Mouse (Mus musculus) MEL (cell line): Measurements from ENCODE around the gene Mospd3. TPM values are rescaled to one million over a fixed set of nuclear protein-coding genes. Genes with fewer than 3 reads are reported as not detected.

Source experiments
- DNase-seq: peaks from one replicate; pipeline ENCODE4 v3.0.0; 2011; ENCODE audit warnings: low read depth, low spot score
- H3K27ac ChIP-seq: 2 replicates; pipeline ENCODE4 v1.5.1; 2012; ENCODE audit warnings: low read depth, mild to moderate bottlenecking, control low read depth, low read length, moderate library complexity; ENCODE audit not compliant: control insufficient read depth
- H3K27me3 ChIP-seq, 2 experiments: fragments of 150-350 bp in 1 of 2; sonication (generic) in 1 of 2; 2 replicates each; pipeline ENCODE4 v1.6.1; 2012; ENCODE audit warnings: low read length in 2 of 2, mild to moderate bottlenecking in 2 of 2, improper control_type of control experiment in 1 of 2, moderate library complexity in 1 of 2; ENCODE audit not compliant: insufficient read depth in 2 of 2, control insufficient read depth in 1 of 2
- H3K36me3 ChIP-seq, 2 experiments: 2 replicates each; pipeline ENCODE4 v1.6.1; 2012 to 2014; ENCODE audit warnings: low read length in 2 of 2, improper control_type of control experiment in 1 of 2, inconsistent platforms in 1 of 2, mild to moderate bottlenecking in 1 of 2; ENCODE audit not compliant: insufficient read depth in 2 of 2, control insufficient read depth in 1 of 2
- H3K4me1 ChIP-seq, 2 experiments: fragments of 150-350 bp in 1 of 2; sonication (generic) in 1 of 2; 2 replicates each; pipeline ENCODE4 v1.6.1; 2012; ENCODE audit warnings: low read length in 2 of 2, improper control_type of control experiment in 1 of 2, mild to moderate bottlenecking in 1 of 2; ENCODE audit not compliant: insufficient read depth in 2 of 2, control insufficient read depth in 1 of 2
- H3K4me3 ChIP-seq, 2 experiments: fragments of 150-350 bp in 1 of 2; sonication (generic) in 1 of 2; 2 replicates each; pipeline ENCODE4 v1.5.1; 2012; ENCODE audit warnings: low read depth in 2 of 2, low read length in 2 of 2, mild to moderate bottlenecking in 2 of 2, moderate library complexity in 2 of 2, control low read depth in 1 of 2, improper control_type of control experiment in 1 of 2; ENCODE audit not compliant: control insufficient read depth in 1 of 2, insufficient read depth in 1 of 2
- H3K79me2 ChIP-seq: 2 replicates; pipeline ENCODE4 v1.6.1; 2012; ENCODE audit warnings: mild to moderate bottlenecking, low read length, moderate library complexity; ENCODE audit not compliant: control insufficient read depth, poor library complexity, insufficient read depth
- H3K9ac ChIP-seq: 2 replicates; pipeline ENCODE4 v1.6.1; 2012; ENCODE audit warnings: low read depth, mild to moderate bottlenecking, control low read depth, low read length, moderate library complexity; ENCODE audit not compliant: control insufficient read depth, poor library complexity, severe bottlenecking
- H3K9me3 ChIP-seq: fragments of 150-350 bp; sonication (generic); replicated peaks from 2 replicates; pipeline ENCODE4 v1.6.1; 2012; ENCODE audit warnings: mild to moderate bottlenecking, low read length, improper control_type of control experiment, moderate library complexity; ENCODE audit not compliant: insufficient read depth
- BHLHE40 ChIP-seq: IDR thresholded peaks from 2 replicates; pipeline ENCODE4 v1.6.1; 2012; ENCODE audit warnings: low read depth, mild to moderate bottlenecking, inconsistent platforms, low read length, improper control_type of control experiment, borderline replicate concordance
- CHD1 ChIP-seq: IDR thresholded peaks from 2 replicates; pipeline ENCODE4 v1.6.1; 2012; ENCODE audit warnings: low read depth, mild to moderate bottlenecking, inconsistent platforms, low read length, improper control_type of control experiment
- ETS1 ChIP-seq: IDR thresholded peaks from 2 replicates; pipeline ENCODE4 v1.6.1; 2012; ENCODE audit warnings: low read depth, mild to moderate bottlenecking, inconsistent platforms, low read length, improper control_type of control experiment, moderate library complexity
- GABPA ChIP-seq: IDR thresholded peaks from 2 replicates; pipeline ENCODE4 v1.6.1; 2012; ENCODE audit warnings: low read depth, mild to moderate bottlenecking, inconsistent platforms, low read length, improper control_type of control experiment, moderate library complexity
- GATA1 ChIP-seq: IDR thresholded peaks from 2 replicates; pipeline ENCODE4 v1.6.1; 2011; ENCODE audit warnings: low read depth, low read length, improper control_type of control experiment
- MAX ChIP-seq: IDR thresholded peaks from 2 replicates; pipeline ENCODE4 v1.6.1; 2011; ENCODE audit warnings: low read length, improper control_type of control experiment
- MAZ ChIP-seq: IDR thresholded peaks from 2 replicates; pipeline ENCODE4 v1.6.1; 2012; ENCODE audit warnings: low read depth, mild to moderate bottlenecking, inconsistent platforms, low read length, improper control_type of control experiment
- MXI1 ChIP-seq: IDR thresholded peaks from 2 replicates; pipeline ENCODE4 v1.6.1; 2011; ENCODE audit warnings: mild to moderate bottlenecking, low read depth, low read length, improper control_type of control experiment
- NELFE ChIP-seq: IDR thresholded peaks from 2 replicates; pipeline ENCODE4 v1.6.1; 2011; ENCODE audit warnings: low read depth, low read length, improper control_type of control experiment
- POLR2AphosphoS5 ChIP-seq: IDR thresholded peaks from 2 replicates; pipeline ENCODE4 v1.6.1; 2012; ENCODE audit warnings: low read depth, borderline replicate concordance, mild to moderate bottlenecking, inconsistent platforms, low read length, moderate library complexity, mixed read lengths
- RAD21 ChIP-seq: IDR thresholded peaks from 2 replicates; pipeline ENCODE4 v1.6.1; 2011; ENCODE audit warnings: mild to moderate bottlenecking, low read depth, low read length, improper control_type of control experiment
- RCOR1 ChIP-seq: IDR thresholded peaks from 2 replicates; pipeline ENCODE4 v1.6.1; 2012; ENCODE audit warnings: low read depth, mild to moderate bottlenecking, inconsistent platforms, low read length, improper control_type of control experiment
- TAL1 ChIP-seq: IDR thresholded peaks from 2 replicates; pipeline ENCODE4 v1.6.1; 2012; ENCODE audit warnings: mild to moderate bottlenecking, inconsistent platforms, low read length, moderate library complexity, mixed read lengths
- TCF12 ChIP-seq: IDR thresholded peaks from 2 replicates; pipeline ENCODE4 v1.6.1; 2014; ENCODE audit warnings: low read depth, mild to moderate bottlenecking, inconsistent platforms, low read length, improper control_type of control experiment, moderate library complexity
- UBTF ChIP-seq: IDR thresholded peaks from 2 replicates; pipeline ENCODE4 v1.6.1; 2012; ENCODE audit warnings: low read depth, mild to moderate bottlenecking, inconsistent platforms, low read length, improper control_type of control experiment, moderate library complexity, borderline replicate concordance; ENCODE audit not compliant: insufficient read depth
- USF1 ChIP-seq: IDR thresholded peaks from 2 replicates; pipeline ENCODE4 v1.6.1; 2014; ENCODE audit warnings: low read depth, mild to moderate bottlenecking, inconsistent platforms, low read length, improper control_type of control experiment, moderate library complexity
- USF2 ChIP-seq, 2 experiments: IDR thresholded peaks; 2 replicates each; pipeline ENCODE4 v1.6.1; 2011 to 2012; ENCODE audit warnings: improper control_type of control experiment in 2 of 2, low read length in 2 of 2, borderline replicate concordance in 1 of 2, inconsistent platforms in 1 of 2, low read depth in 1 of 2, mild to moderate bottlenecking in 1 of 2; ENCODE audit not compliant: insufficient read depth in 1 of 2
- ZKSCAN1 ChIP-seq: IDR thresholded peaks from 2 replicates; pipeline ENCODE4 v1.6.1; 2012; ENCODE audit warnings: low read depth, mild to moderate bottlenecking, inconsistent platforms, low read length, improper control_type of control experiment, moderate library complexity
- ZMIZ1 ChIP-seq: IDR thresholded peaks from 2 replicates; pipeline ENCODE4 v1.6.1; 2012; ENCODE audit warnings: low read depth, mild to moderate bottlenecking, inconsistent platforms, low read length, improper control_type of control experiment, moderate library complexity
- ZNF384 ChIP-seq: IDR thresholded peaks from 2 replicates; pipeline ENCODE4 v1.6.1; 2012; ENCODE audit warnings: low read depth, mild to moderate bottlenecking, inconsistent platforms, low read length, improper control_type of control experiment
- polyA plus RNA-seq, 2 experiments: library from polyadenylated mRNA; stranded (reverse) in 1 of 2; unstranded in 1 of 2; fragments of >175 nt in 1 of 2; fragments of >200 nt in 1 of 2; gene quantifications; 2 replicates each; pipeline versions ENCODE4 v1.2.1 to v1.2.4; 2012; ENCODE audit warnings: low replicate concordance in 2 of 2, low read depth in 1 of 2; ENCODE audit not compliant: insufficient read length in 2 of 2, insufficient read depth in 1 of 2, missing spikeins in 1 of 2
- total RNA-seq: library from RNA; depleted of rRNA; stranded (reverse); fragments of 300-350 nt; gene quantifications from 2 replicates; pipeline ENCODE4 v1.2.3, GENCODE M21; 2012

The Mospd3 gene
- total and polyA plus RNA-seq, 3 experiments, result 12.4 to 144 TPM; not detected in 1

DNA sequence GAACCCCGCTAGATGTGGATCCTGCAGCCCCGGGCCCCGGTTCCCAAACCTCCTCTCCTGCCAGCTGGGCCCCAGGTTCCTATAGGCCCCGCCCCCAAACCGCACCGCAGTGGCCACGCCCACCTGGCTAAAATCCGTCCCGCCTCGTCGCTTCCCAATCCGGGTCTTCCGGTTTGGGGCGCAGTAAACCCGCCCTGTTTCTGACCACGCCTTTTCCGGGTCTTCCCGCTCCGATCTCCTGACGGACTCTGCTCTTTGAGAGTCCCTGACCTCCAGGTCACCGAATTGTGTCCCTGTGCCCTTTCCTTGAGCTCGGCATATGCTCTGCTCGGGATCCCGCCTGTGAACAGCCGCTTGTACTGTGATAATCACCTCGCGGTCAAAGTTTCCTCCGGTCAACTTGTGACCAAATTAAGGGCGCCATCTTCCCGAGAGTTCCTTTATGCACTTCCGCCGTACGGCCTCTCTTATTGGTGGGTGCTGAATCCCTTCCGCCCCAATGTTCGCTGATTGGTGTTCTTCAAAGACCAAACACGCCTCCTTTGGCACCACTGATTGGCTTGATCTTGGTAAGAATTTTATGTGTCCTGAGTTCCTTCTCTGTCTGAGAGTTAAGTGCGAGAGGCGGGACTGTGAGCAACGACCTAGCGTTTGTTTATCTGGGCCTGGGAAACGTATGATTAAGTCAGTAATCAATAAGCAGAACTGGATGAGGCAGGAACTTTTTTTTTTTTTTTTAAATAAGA is at the start of gene Mospd3 (continued):
- TF ChIP-seq CHD1 (no peak), UBTF (no peak), ZKSCAN1 (no peak)
- TF ChIP-seq, all 39 proteins: peak for 14

DNA sequence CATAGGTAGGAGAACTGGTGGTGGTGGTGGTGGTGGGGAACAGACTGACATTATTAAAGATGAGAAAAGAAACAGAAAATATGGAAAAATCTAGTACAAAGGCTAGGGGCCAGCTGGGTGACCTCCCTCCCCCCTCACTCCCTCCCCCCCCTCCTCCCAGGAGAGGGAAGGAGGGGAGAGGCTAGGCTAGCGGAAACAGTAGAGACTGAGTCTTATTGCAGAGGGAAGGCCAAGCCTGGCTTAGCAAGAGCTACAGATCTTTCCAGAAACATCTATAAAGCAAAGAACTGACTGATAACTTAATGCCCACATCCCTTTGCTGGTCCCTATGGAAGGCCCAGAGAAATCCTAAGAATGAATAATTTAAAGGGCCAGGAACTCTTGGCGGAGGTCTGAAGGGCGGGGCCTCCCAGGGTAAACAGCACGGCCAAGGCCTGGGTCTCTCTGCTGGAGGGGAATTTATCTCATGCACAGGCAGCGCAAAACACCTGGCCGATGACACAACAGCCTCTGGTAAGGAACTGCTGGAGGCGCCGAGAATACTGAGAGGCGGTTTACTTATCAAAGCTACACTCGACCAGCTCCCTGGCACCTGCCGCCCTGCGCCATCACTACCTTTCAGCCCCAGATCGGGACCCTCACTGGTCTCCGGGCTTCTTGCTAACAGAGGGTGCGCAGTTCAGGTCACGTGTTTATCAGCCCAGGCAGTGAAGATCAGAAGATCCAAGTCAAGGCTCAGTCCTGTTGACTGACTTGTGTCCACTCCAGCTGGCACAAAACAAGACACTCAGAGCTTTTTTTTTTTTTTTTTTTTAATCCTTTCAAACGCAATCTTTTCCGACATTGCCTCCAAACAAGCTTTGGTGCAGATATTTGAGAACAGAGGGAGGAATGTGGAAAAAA is 49.1 kb upstream of the Mospd3 start:
- no peak overlapping the region for H3K27ac ChIP-seq
- TF ChIP-seq RAD21 (no peak), RCOR1 (no peak), GABPA (no peak), TAL1 (no peak), POLR2AphosphoS5 (no peak), ZNF384 (peak; percentile 57; the same call in 1 of the 2 replicates), ETS1 (peak; percentile 61; the same call in 1 of the 2 replicates), ZMIZ1 (no peak), MAX (no peak), GATA1 (no peak), MAZ (no peak), TCF12 (peak; percentile 43), MXI1 (no peak), USF1 (peak; percentile 40; the same call in 1 of the 2 replicates), NELFE (no peak), CHD1 (no peak), BHLHE40 (no peak), USF2 (IDR thresholded peaks at IDR 0.05; ENCODE audit: borderline replicate concordance in 1 of 2, insufficient read depth in 1 of 2, low read depth in 1 of 2, low read length in 2 of 2) (no peak)
- TF ChIP-seq, all 39 proteins: peak for 4
- no peak overlapping the region for H3K9ac ChIP-seq
- H3K4me1 ChIP-seq, result peaks cover 2 to 11% of the 10 kb centered on the region in 2 experiments
- no peak for DNase-seq
- H3K36me3 ChIP-seq, result peaks cover 3 to 11% of the 10 kb centered on the region in 2 experiments; a peak in 3 of 4 replicates
- no peak overlapping the region for H3K4me3 ChIP-seq
- H3K27me3 ChIP-seq, result no peaks in the 10 kb centered on the region
- H3K9me3 ChIP-seq, result no peaks in the 10 kb centered on the region
- no peaks in the 10 kb centered on the region for H3K79me2 ChIP-seq
